Mouse (Mus musculus): ENCODE results near the gene Cd200r4.

DNA sequence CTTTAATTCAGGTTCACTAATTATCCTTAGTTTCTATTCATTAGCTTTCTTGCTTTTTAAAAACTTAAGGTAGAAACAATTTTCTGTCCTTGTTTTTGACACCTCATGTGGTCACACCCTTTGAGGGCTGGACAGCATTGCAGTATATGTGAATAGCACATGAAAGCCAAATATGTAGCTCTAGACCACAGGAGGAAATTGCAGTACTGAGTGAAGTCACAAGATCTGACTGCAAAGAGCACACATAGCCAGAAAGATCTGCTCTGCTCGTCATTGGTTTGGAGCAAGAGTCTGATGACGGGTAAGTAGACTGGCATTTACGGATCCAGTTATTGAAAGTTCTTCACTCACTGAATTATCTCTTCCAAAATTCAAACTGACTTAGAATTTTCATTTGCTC, at the start of gene Cd200r4:
- TF ChIP-seq CTCF (IDR thresholded peaks at IDR 0.05; ENCODE audit: low read depth, low read length), result no peak
- no peak for TF ChIP-seq POLR2A (IDR thresholded peaks at IDR 0.05; ENCODE audit: extremely low read depth, insufficient read depth, low read length)
